24 mouse cellular contexts compared by ENCODE assay signal in genomic region chr10:116678950-116679735, GRCm38 (mm10).
A peak's percentile ranks its signal among the peaks of the same experiment; 100 is the strongest.
DNase-seq lines count a peak whose midpoint lies in the region; ATAC-seq lines count a peak whose summit lies in the region.
"Had no signal": no experiment of that assay in that cellular context is flagged by ENCODE, and none has a peak within 500 bp of the region (broad histone marks: within the 10 kb centered on the region; RNA-seq: fewer than 3 reads in every experiment).

No protein-coding gene starts in this region.

- H3K27ac ChIP-seq in limb, embryonic 11.5 days (replicated peaks; ENCODE audit: low read depth, low read length) = no peak overlapping the region
- H3K27ac ChIP-seq in limb, embryonic 10.5 days = no peak overlapping the region
- no peak overlapping the region for H3K27ac ChIP-seq in forebrain, embryonic 11.5 days (ENCODE audit: low read depth, low read length)
- H3K27ac ChIP-seq in midbrain, embryonic 16.5 days (ENCODE audit: low read length) = no peak overlapping the region
- no peak overlapping the region for H3K27ac ChIP-seq in hindbrain, embryonic 14.5 days
- H3K27ac ChIP-seq: embryonic facial prominence, embryonic 15.5 days; forebrain, embryonic 10.5 days; forebrain, embryonic 15.5 days; heart, embryonic 10.5 days; heart, embryonic 15.5 days; hindbrain, embryonic 13.5 days had no signal

- DNase-seq in limb, embryonic 11.5 days (ENCODE audit: low spot score) = peak; percentile 14
- no peak for DNase-seq in limb, embryonic 10.5 days (ENCODE audit: low spot score)
- DNase-seq in B cell, adult 2 months = peak; percentile 14 to 16
- DNase-seq in R1 (ENCODE audit: low read depth, low spot score) = peak; percentile 80
- no peak for DNase-seq in forebrain, embryonic 11.5 days (ENCODE audit: low spot score)
- DNase-seq in hindbrain, embryonic 14.5 days (ENCODE audit: low spot score) = no peak
- DNase-seq: adrenal gland, postnatal 14 days; cerebellum, adult 18-20 months; cerebellum, adult 9-11 months; cerebellum, postnatal 36 days; gastrocnemius, postnatal 10 days; heart, adult 18-20 months; heart, postnatal 14 days had no signal

- H3K27me3 ChIP-seq in limb, embryonic 11.5 days (ENCODE audit: control insufficient read depth, insufficient read depth, low read length) = no peaks in the 10 kb centered on the region
- no peaks in the 10 kb centered on the region for H3K27me3 ChIP-seq in limb, embryonic 10.5 days (ENCODE audit: low read depth, poor library complexity, severe bottlenecking)
- no peaks in the 10 kb centered on the region for H3K27me3 ChIP-seq in forebrain, embryonic 11.5 days (ENCODE audit: control insufficient read depth, insufficient read depth, low read length)
- no peaks in the 10 kb centered on the region for H3K27me3 ChIP-seq in midbrain, embryonic 16.5 days (ENCODE audit: control insufficient read depth, insufficient read depth, low read depth, low read length)
- H3K27me3 ChIP-seq in hindbrain, embryonic 14.5 days (ENCODE audit: control insufficient read depth, insufficient read depth, low read length) = no peaks in the 10 kb centered on the region
- H3K27me3 ChIP-seq: embryonic facial prominence, embryonic 15.5 days; forebrain, embryonic 15.5 days; heart, embryonic 15.5 days; hindbrain, embryonic 13.5 days had no signal

- no peak for ATAC-seq in limb, embryonic 11.5 days (ENCODE audit: insufficient number of reproducible peaks, low FRiP score, low TSS enrichment, low read depth)
- peak; percentile 64; the same call in 1 of the 2 replicates for ATAC-seq in neutrophil, adult 5-6 weeks (ENCODE audit: extremely low read depth, insufficient number of reproducible peaks, low FRiP score, poor library complexity, severe bottlenecking)
- no peak for ATAC-seq in forebrain, embryonic 11.5 days (replicated peaks; ENCODE audit: low FRiP score)
- ATAC-seq in midbrain, embryonic 16.5 days = no peak
- no peak for ATAC-seq in hindbrain, embryonic 14.5 days (ENCODE audit: low FRiP score)
- ATAC-seq: activated CD4-positive, CD25-positive, alpha-beta regulatory T cell, adult 4 months; forebrain, embryonic 15.5 days had no signal

- no peak overlapping the region for H3K9ac ChIP-seq in limb, embryonic 11.5 days (ENCODE audit: low read length)
- no peak overlapping the region for H3K9ac ChIP-seq in forebrain, embryonic 11.5 days (ENCODE audit: low read length)
- H3K9ac ChIP-seq in midbrain, embryonic 16.5 days (ENCODE audit: low read depth, low read length) = no peak overlapping the region
- no peak overlapping the region for H3K9ac ChIP-seq in hindbrain, embryonic 14.5 days
- H3K9ac ChIP-seq: embryonic facial prominence, embryonic 15.5 days; forebrain, embryonic 15.5 days; heart, embryonic 15.5 days; hindbrain, embryonic 13.5 days had no signal

- no peak overlapping the region for H3K4me3 ChIP-seq in limb, embryonic 11.5 days (ENCODE audit: low read depth, low read length)
- H3K4me3 ChIP-seq in limb, embryonic 10.5 days = no peak overlapping the region
- no peak overlapping the region for H3K4me3 ChIP-seq in forebrain, embryonic 11.5 days (ENCODE audit: low read depth, low read length)
- no peak overlapping the region for H3K4me3 ChIP-seq in midbrain, embryonic 16.5 days (ENCODE audit: low read depth, low read length)
- H3K4me3 ChIP-seq in hindbrain, embryonic 14.5 days (replicated peaks; ENCODE audit: low read length) = no peak overlapping the region
- H3K4me3 ChIP-seq: embryonic facial prominence, embryonic 15.5 days; erythroblast, embryonic 14.5 days; forebrain, embryonic 10.5 days; forebrain, embryonic 15.5 days; heart, embryonic 10.5 days; heart, embryonic 15.5 days; hindbrain, embryonic 13.5 days had no signal

- H3K9me3 ChIP-seq in limb, embryonic 11.5 days (ENCODE audit: control insufficient read depth, low read length) = peaks cover 5% of the 10 kb centered on the region; the same call in 1 of the 2 replicates
- peaks cover 5% of the 10 kb centered on the region; the same call in 1 of the 2 replicates for H3K9me3 ChIP-seq in limb, embryonic 10.5 days (replicated peaks)
- no peaks in the 10 kb centered on the region for H3K9me3 ChIP-seq in forebrain, embryonic 11.5 days (ENCODE audit: control insufficient read depth, low read length)
- peaks cover 6% of the 10 kb centered on the region; the same call in 1 of the 2 replicates for H3K9me3 ChIP-seq in midbrain, embryonic 16.5 days (replicated peaks; ENCODE audit: control insufficient read depth, low read length, poor library complexity, severe bottlenecking)
- H3K9me3 ChIP-seq in hindbrain, embryonic 14.5 days (ENCODE audit: control insufficient read depth, low read length) = peaks cover 10% of the 10 kb centered on the region; the same call in 1 of the 2 replicates
- H3K9me3 ChIP-seq: forebrain, embryonic 15.5 days; heart, embryonic 10.5 days; heart, embryonic 15.5 days; hindbrain, embryonic 13.5 days had no signal

- H3K4me2 ChIP-seq in limb, embryonic 11.5 days (ENCODE audit: low read depth, severe bottlenecking) = no peak overlapping the region
- H3K4me2 ChIP-seq in forebrain, embryonic 11.5 days (ENCODE audit: low read depth, low read length, severe bottlenecking) = no peak overlapping the region
- H3K4me2 ChIP-seq in midbrain, embryonic 16.5 days (ENCODE audit: low read length) = no peak overlapping the region
- no peak overlapping the region for H3K4me2 ChIP-seq in hindbrain, embryonic 14.5 days (replicated peaks)
- H3K4me2 ChIP-seq: embryonic facial prominence, embryonic 15.5 days; forebrain, embryonic 15.5 days; heart, embryonic 15.5 days; hindbrain, embryonic 13.5 days had no signal

- H3K4me1 ChIP-seq in limb, embryonic 11.5 days (ENCODE audit: control insufficient read depth, insufficient read depth, low read length) = peaks cover 10% of the 10 kb centered on the region; the same call in 1 of the 2 replicates
- peaks cover 32% of the 10 kb centered on the region for H3K4me1 ChIP-seq in limb, embryonic 10.5 days
- H3K4me1 ChIP-seq in forebrain, embryonic 11.5 days (replicated peaks; ENCODE audit: control insufficient read depth, insufficient read depth, low read length) = no peaks in the 10 kb centered on the region
- H3K4me1 ChIP-seq in midbrain, embryonic 16.5 days (ENCODE audit: control insufficient read depth, insufficient read depth, low read length) = no peaks in the 10 kb centered on the region
- no peaks in the 10 kb centered on the region for H3K4me1 ChIP-seq in hindbrain, embryonic 14.5 days (replicated peaks; ENCODE audit: control insufficient read depth, insufficient read depth, low read length)
- H3K4me1 ChIP-seq: forebrain, embryonic 10.5 days; forebrain, embryonic 15.5 days; heart, embryonic 10.5 days; heart, embryonic 15.5 days; hindbrain, embryonic 13.5 days had no signal

- 88% methylated on average over 10 of the region's 10 CpGs for WGBS in limb, embryonic 11.5 days
- 87% methylated on average over 10 of the region's 10 CpGs for WGBS in limb, embryonic 10.5 days
- 88% methylated on average over 10 of the region's 10 CpGs for WGBS in forebrain, embryonic 11.5 days
- 92% methylated on average over 10 of the region's 10 CpGs for WGBS in midbrain, embryonic 16.5 days
- 91% methylated on average over 10 of the region's 10 CpGs for WGBS in hindbrain, embryonic 14.5 days

- no peaks in the 10 kb centered on the region for H3K36me3 ChIP-seq in limb, embryonic 11.5 days (ENCODE audit: control insufficient read depth, insufficient read depth, low read length)
- H3K36me3 ChIP-seq in limb, embryonic 10.5 days = no peaks in the 10 kb centered on the region; the same call in 1 of the 2 replicates
- no peaks in the 10 kb centered on the region for H3K36me3 ChIP-seq in forebrain, embryonic 11.5 days (ENCODE audit: control insufficient read depth, insufficient read depth, low read length)
- no peaks in the 10 kb centered on the region for H3K36me3 ChIP-seq in midbrain, embryonic 16.5 days (ENCODE audit: control insufficient read depth, insufficient read depth, low read length)
- H3K36me3 ChIP-seq in hindbrain, embryonic 14.5 days (replicated peaks; ENCODE audit: control insufficient read depth, insufficient read depth) = no peaks in the 10 kb centered on the region
- H3K36me3 ChIP-seq: embryonic facial prominence, embryonic 15.5 days; forebrain, embryonic 10.5 days; forebrain, embryonic 15.5 days; G1E; heart, embryonic 10.5 days; heart, embryonic 15.5 days; hindbrain, embryonic 13.5 days had no signal

Comparison
In these comparisons a context has a peak if more than half of its experiments do, and no peak if none do; other contexts are left out.
1. DNase-seq: peak in limb, embryonic 11.5 days (single experiment), B cell, adult 2 months (2 of 2) and R1 (single experiment); none in limb, embryonic 10.5 days (single experiment), forebrain, embryonic 11.5 days (single experiment) and hindbrain, embryonic 14.5 days (single experiment).